Mouse (Mus musculus): Measurements from ENCODE around the gene Xdh. TPM values are rescaled to one million over a fixed set of nuclear protein-coding genes. Genes with fewer than 3 reads are reported as not detected.

Gene Xdh
- polyA plus RNA-seq, 1 experiment from 2014 or later, result 0.14 TPM

- H3K9ac ChIP-seq (ENCODE audit: low read length), result no peak overlapping the region
- DNase-seq (ENCODE audit: low spot score) (no peak), ATAC-seq (no peak)
- H3K27ac ChIP-seq (ENCODE audit: low read depth, low read length), result no peak overlapping the region
- 85% methylated on average over 6 of the region's 6 CpGs for WGBS
- H3K4me3 ChIP-seq (ENCODE audit: low read depth, low read length), result no peak overlapping the region
- H3K4me2 ChIP-seq (ENCODE audit: low read length), result no peak overlapping the region
- no peaks in the 10 kb centered on the region for H3K27me3 ChIP-seq (replicated peaks; ENCODE audit: control insufficient read depth, insufficient read depth, low read length)
- H3K36me3 ChIP-seq (ENCODE audit: control insufficient read depth, insufficient read depth, low read length), result no peaks in the 10 kb centered on the region
- H3K9me3 ChIP-seq (replicated peaks; ENCODE audit: control insufficient read depth, low read length), result no peaks in the 10 kb centered on the region
- H3K4me1 ChIP-seq (ENCODE audit: control insufficient read depth, insufficient read depth, low read length), result no peaks in the 10 kb centered on the region
Measured at GRCm38 (mm10) chr17:73881295-73881694, 68.7 kb downstream of the Xdh start.

DNA sequence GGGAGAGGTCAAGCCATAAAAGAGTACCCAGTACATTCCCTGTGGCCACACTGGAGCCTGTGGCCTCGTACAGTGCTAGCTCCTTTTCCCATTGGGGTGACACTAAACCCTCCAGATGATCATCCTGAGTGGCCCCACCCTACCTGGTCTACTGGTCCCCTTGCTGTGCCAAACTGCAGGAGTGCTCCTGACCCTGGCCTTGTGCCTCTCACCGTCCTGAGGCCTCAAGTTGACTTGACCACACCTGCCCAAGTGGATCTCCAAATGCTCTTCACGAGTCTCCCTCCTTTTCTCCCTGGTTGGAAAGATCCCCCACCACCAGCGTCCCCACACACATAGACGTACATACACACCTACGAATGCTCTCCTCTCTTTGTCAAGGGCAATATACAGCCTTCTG is 69.7 kb downstream of the Xdh start:
- 86% methylated on average over 6 of the region's 6 CpGs for WGBS
- ATAC-seq, result no peak

GRCm38 (mm10) chr17:73879262-73879916 is 70.6 kb downstream of the Xdh start:
- WGBS, result 84% methylated on average over 10 of the region's 10 CpGs
- Histone ChIP-seq H3K4me1 (ENCODE audit: control insufficient read depth, insufficient read depth, low read length) (no peaks in the 10 kb centered on the region), H3K4me3 (ENCODE audit: low read depth, low read length) (no peak overlapping the region), H3K4me2 (ENCODE audit: low read length) (no peak overlapping the region), H3K36me3 (ENCODE audit: control insufficient read depth, insufficient read depth, low read length) (no peaks in the 10 kb centered on the region), H3K9me3 (replicated peaks; ENCODE audit: control insufficient read depth, low read length) (no peaks in the 10 kb centered on the region), H3K27ac (ENCODE audit: low read depth, low read length) (no peak overlapping the region), H3K9ac (ENCODE audit: low read length) (no peak overlapping the region), H3K27me3 (replicated peaks; ENCODE audit: control insufficient read depth, insufficient read depth, low read length) (no peaks in the 10 kb centered on the region)
- DNase-seq (ENCODE audit: low spot score) (peak; percentile 39), ATAC-seq (peak; percentile 64)

More for the DNA sequence above, 69.7 kb downstream of the Xdh start:
- no peaks in the 10 kb centered on the region for H3K27me3 ChIP-seq (replicated peaks; ENCODE audit: control insufficient read depth, insufficient read depth, low read length)
- DNase-seq (ENCODE audit: low spot score), result no peak
- H3K4me2 ChIP-seq (ENCODE audit: low read length), result no peak overlapping the region
- H3K4me3 ChIP-seq (ENCODE audit: low read depth, low read length), result no peak overlapping the region
- H3K36me3 ChIP-seq (ENCODE audit: control insufficient read depth, insufficient read depth, low read length), result no peaks in the 10 kb centered on the region
- no peaks in the 10 kb centered on the region for H3K4me1 ChIP-seq (ENCODE audit: control insufficient read depth, insufficient read depth, low read length)
- no peak overlapping the region for H3K27ac ChIP-seq (ENCODE audit: low read depth, low read length)
- H3K9ac ChIP-seq (ENCODE audit: low read length), result no peak overlapping the region
- H3K9me3 ChIP-seq (replicated peaks; ENCODE audit: control insufficient read depth, low read length), result no peaks in the 10 kb centered on the region

DNA sequence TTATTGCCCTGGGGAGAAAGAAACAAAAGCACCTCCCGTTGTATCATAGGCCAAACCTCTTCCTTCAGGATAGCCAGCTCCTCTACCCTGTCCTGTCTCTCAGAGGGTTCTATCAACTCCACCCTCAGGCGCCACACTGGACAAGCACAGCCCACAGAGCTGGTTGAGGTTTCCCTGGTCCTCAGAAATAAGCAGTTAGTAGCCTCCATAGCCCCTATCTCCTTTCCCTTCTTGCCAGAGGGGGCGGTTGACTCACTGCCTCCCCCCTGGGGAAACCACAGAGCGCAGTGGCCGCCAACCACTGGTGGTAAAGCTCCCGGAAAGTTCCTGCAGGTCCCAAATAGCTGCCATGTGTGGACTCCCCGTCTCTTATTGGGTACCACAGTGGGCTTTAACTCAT is 74.3 kb downstream of the Xdh start:
- no peak overlapping the region for H3K4me2 ChIP-seq (ENCODE audit: low read length)
- H3K4me3 ChIP-seq (ENCODE audit: low read depth, low read length), result no peak overlapping the region
- no peak for ATAC-seq
- no peaks in the 10 kb centered on the region for H3K27me3 ChIP-seq (replicated peaks; ENCODE audit: control insufficient read depth, insufficient read depth, low read length)
- H3K36me3 ChIP-seq (ENCODE audit: control insufficient read depth, insufficient read depth, low read length), result no peaks in the 10 kb centered on the region
- no peaks in the 10 kb centered on the region for H3K4me1 ChIP-seq (ENCODE audit: control insufficient read depth, insufficient read depth, low read length)
- H3K27ac ChIP-seq (ENCODE audit: low read depth, low read length), result no peak overlapping the region
- no peak for DNase-seq (ENCODE audit: low spot score)
- no peaks in the 10 kb centered on the region for H3K9me3 ChIP-seq (replicated peaks; ENCODE audit: control insufficient read depth, low read length)
- WGBS, result 89% methylated on average over 7 of the region's 7 CpGs
- H3K9ac ChIP-seq (ENCODE audit: low read length), result no peak overlapping the region

DNA sequence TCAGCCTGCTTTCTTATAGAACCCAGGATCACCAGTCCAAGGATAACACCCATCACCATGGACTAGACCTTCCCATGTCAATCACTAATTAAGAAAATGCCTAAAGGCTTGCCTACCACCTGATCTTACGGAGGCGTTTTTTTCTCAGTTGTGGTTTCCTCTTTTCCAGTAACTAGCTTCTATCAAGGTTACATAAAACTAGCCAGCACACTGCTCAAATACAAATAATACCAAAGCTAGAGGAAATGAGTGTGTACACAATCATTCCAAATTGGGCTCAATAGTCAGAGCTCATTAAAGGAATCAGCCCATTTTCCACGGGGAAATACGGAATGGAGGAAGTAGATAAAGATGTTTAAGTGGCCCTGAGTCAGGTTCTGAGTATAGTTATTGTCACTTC is 74.7 kb downstream of the Xdh start:
- Histone ChIP-seq H3K9ac (ENCODE audit: low read length) (no peak overlapping the region), H3K9me3 (replicated peaks; ENCODE audit: control insufficient read depth, low read length) (no peaks in the 10 kb centered on the region), H3K4me3 (ENCODE audit: low read depth, low read length) (no peak overlapping the region), H3K36me3 (ENCODE audit: control insufficient read depth, insufficient read depth, low read length) (no peaks in the 10 kb centered on the region), H3K4me2 (ENCODE audit: low read length) (no peak overlapping the region), H3K4me1 (ENCODE audit: control insufficient read depth, insufficient read depth, low read length) (no peaks in the 10 kb centered on the region), H3K27ac (ENCODE audit: low read depth, low read length) (no peak overlapping the region), H3K27me3 (replicated peaks; ENCODE audit: control insufficient read depth, insufficient read depth, low read length) (no peaks in the 10 kb centered on the region)
- DNase-seq (ENCODE audit: low spot score) (no peak), ATAC-seq (no peak)
- 91% methylated on average over 4 of the region's 4 CpGs for WGBS

DNA sequence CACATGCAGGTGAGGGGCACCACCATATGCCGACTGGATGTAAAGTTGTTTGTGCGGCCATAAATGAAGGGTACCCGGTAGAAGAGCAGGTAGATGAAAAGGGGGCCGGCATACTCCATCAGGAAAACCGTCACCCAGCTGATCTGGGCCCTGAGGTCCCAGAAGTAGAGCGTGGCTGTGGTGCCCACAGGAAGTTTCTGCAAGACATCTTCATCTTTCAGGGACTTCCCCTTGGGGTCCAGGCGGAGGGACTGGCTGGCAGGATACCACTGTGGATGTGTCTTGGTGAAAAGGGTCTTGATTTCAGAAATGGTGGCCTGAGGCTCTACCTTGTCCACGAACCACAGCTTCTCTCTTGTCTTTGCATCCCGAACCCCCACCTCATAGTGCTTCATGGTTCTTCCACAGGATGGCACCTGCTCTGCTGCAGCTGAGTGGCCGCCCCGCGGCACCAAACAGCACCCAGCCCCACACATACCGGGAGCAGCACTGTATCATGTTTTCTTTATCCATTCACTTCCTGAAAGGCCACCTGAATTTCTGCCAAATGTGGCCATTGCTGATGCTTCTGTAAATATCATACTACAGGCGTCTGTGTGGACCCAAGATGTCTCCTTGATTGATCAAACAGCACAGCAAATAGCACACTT is 78.9 kb downstream of the Xdh start:
- Histone ChIP-seq H3K4me1 (ENCODE audit: control insufficient read depth, insufficient read depth, low read length) (no peaks in the 10 kb centered on the region), H3K4me2 (ENCODE audit: low read length) (no peak overlapping the region), H3K36me3 (ENCODE audit: control insufficient read depth, insufficient read depth, low read length) (no peaks in the 10 kb centered on the region), H3K9me3 (replicated peaks; ENCODE audit: control insufficient read depth, low read length) (no peaks in the 10 kb centered on the region), H3K9ac (ENCODE audit: low read length) (no peak overlapping the region), H3K4me3 (ENCODE audit: low read depth, low read length) (no peak overlapping the region), H3K27me3 (replicated peaks; ENCODE audit: control insufficient read depth, insufficient read depth, low read length) (no peaks in the 10 kb centered on the region), H3K27ac (ENCODE audit: low read depth, low read length) (no peak overlapping the region)
- DNase-seq (ENCODE audit: low spot score) (no peak), ATAC-seq (no peak)
- 96% methylated on average over 14 of the region's 14 CpGs for WGBS

GRCm38 (mm10) chr17:73869008-73869685 is 80.8 kb downstream of the Xdh start:
- WGBS, result 96% methylated on average over 9 of the region's 9 CpGs
- Histone ChIP-seq H3K4me2 (ENCODE audit: low read length) (no peak overlapping the region), H3K4me3 (ENCODE audit: low read depth, low read length) (no peak overlapping the region), H3K9ac (ENCODE audit: low read length) (no peak overlapping the region), H3K36me3 (ENCODE audit: control insufficient read depth, insufficient read depth, low read length) (no peaks in the 10 kb centered on the region), H3K4me1 (ENCODE audit: control insufficient read depth, insufficient read depth, low read length) (no peaks in the 10 kb centered on the region), H3K27me3 (replicated peaks; ENCODE audit: control insufficient read depth, insufficient read depth, low read length) (no peaks in the 10 kb centered on the region), H3K27ac (ENCODE audit: low read depth, low read length) (no peak overlapping the region), H3K9me3 (replicated peaks; ENCODE audit: control insufficient read depth, low read length) (no peaks in the 10 kb centered on the region; the same call in 1 of the 2 replicates)
- no peak for ATAC-seq
- no peak for DNase-seq (ENCODE audit: low spot score)

- no peaks in the 10 kb centered on the region for H3K27me3 ChIP-seq (replicated peaks; ENCODE audit: control insufficient read depth, insufficient read depth, low read length)
- WGBS, result 60% methylated on average over 4 of the region's 4 CpGs
- H3K4me3 ChIP-seq (ENCODE audit: low read depth, low read length), result no peak overlapping the region
- DNase-seq (ENCODE audit: low spot score) (no peak), ATAC-seq (no peak)
- no peaks in the 10 kb centered on the region for H3K9me3 ChIP-seq (replicated peaks; ENCODE audit: control insufficient read depth, low read length)
- no peak overlapping the region for H3K9ac ChIP-seq (ENCODE audit: low read length)
- no peak overlapping the region for H3K27ac ChIP-seq (ENCODE audit: low read depth, low read length)
- no peaks in the 10 kb centered on the region for H3K4me1 ChIP-seq (ENCODE audit: control insufficient read depth, insufficient read depth, low read length)
- H3K4me2 ChIP-seq (ENCODE audit: low read length), result no peak overlapping the region
- no peaks in the 10 kb centered on the region for H3K36me3 ChIP-seq (ENCODE audit: control insufficient read depth, insufficient read depth, low read length)
Measured at GRCm38 (mm10) chr17:73853717-73854116, 96.3 kb downstream of the Xdh start.

DNA sequence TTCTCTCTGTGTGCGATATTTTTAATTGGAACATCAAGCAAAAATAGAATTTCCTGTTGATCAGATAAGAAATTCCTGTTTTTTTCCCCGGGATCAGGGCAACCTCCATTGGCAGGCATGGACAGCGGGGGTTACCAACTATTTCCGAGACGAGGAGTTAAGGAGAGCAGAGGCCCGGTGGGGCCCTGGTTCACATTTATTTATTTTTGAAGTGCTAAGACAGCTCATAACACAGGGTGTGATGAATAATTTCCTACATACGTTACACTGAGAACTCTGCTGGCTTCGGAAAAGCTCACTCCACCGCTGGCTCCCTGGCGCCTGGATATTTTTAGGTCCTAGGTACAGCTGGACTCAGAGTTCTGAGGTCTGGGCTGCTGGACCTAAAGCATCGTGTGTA is 97.0 kb downstream of the Xdh start:
- Histone ChIP-seq H3K27ac (ENCODE audit: low read depth, low read length) (no peak overlapping the region), H3K9me3 (replicated peaks; ENCODE audit: control insufficient read depth, low read length) (no peaks in the 10 kb centered on the region), H3K36me3 (ENCODE audit: control insufficient read depth, insufficient read depth, low read length) (no peaks in the 10 kb centered on the region), H3K4me1 (ENCODE audit: control insufficient read depth, insufficient read depth, low read length) (no peaks in the 10 kb centered on the region), H3K4me2 (ENCODE audit: low read length) (no peak overlapping the region), H3K9ac (ENCODE audit: low read length) (no peak overlapping the region), H3K4me3 (ENCODE audit: low read depth, low read length) (no peak overlapping the region), H3K27me3 (replicated peaks; ENCODE audit: control insufficient read depth, insufficient read depth, low read length) (no peaks in the 10 kb centered on the region)
- no peak for ATAC-seq
- DNase-seq (ENCODE audit: low spot score), result no peak
- WGBS, result 90% methylated on average over 11 of the region's 11 CpGs

Measured in forebrain, embryonic 14.5 days (tissue).